Mouse (Mus musculus) yolk sac, embryonic 10.5 days (tissue): ENCODE results near the gene Hils1.

ENCODE experiments used
- DNase-seq: peaks from one replicate; pipeline ENCODE4 v3.0.0-alpha.2; 2017; ENCODE audit warnings: low spot score

The Hils1 gene

DNA sequence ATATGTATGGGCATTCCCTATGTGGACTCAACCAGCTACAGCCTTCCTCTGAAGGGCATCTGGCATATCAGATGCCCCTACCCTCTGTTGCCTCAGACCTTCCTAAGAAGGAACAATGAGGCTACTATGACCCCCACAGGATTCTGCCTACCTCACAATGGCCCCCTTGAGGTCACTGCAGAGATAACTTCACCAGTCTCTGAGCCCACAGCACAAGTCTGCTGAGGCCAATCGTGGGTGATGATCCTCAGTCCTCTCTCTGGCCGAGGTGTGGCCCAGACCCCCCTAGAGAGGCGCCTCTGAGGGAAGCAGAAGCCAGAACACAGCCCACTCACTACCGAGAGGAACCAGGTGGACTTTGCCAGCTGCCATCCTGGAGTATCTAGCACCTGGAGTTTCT is at the start of gene Hils1:
Gene Hils1 (plus strand): TSS at position 175 of the 400 bp plus-strand sequence.
- DNase-seq, result no peak

DNA sequence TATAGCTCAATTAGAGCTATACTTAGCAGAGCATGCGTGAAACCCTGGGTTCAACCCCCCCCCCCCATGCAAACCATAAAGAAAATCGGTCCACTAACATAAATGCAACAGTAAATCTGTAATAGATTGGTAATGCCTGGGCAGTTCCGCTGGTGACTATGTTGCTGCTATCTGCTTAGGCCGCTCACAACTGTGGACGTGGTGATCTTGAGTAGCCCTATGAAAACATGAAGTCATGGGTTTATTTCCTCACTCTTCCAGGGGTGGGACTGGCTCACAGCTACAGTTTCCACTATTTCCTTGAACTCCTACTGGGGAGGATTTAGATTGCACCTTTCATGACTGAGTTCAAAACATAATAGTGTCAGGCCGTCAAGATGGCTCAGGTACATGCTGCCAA is 49.7 kb upstream of the Hils1 start:
- no peak for DNase-seq

DNA sequence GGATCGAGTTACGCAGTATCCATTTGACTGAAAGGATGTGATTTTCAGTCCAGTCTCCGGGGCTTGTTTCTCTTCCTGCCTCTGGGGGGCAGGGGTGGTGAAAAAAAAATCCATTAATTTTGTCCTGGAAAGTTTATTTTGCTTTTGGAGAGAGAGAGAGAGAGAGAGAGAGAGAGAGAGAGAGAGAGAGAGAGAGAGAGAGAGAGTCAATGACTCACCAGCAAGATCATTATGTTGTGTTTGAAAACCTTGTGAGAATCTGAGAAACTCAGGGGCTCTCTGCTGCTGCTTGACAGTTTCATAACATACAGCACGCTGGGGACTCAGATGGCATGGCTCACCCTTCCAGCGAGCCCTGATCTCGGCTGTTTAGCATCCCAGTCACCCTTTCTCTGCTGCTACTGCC is 46.4 kb upstream of the Hils1 start:
- DNase-seq, result no peak

DNA sequence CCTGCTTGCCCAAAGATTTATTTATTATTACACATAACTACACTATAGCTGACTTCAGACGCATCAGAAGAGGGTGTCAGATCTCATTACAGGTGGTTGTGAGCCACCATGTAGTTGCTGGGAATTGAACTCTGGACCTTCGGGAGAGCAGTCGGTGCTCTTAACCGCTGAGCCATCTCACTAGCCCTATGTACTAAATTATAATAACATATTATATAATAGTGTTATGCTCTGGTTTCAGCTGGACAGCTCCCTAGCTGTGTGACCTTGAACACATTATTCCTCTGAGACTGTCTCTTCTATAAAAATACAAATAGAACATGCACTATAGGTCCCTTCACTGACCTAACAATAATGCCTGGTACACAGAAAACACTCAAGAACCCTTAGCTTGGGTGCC is 42.4 kb upstream of the Hils1 start:
- no peak for DNase-seq

DNA sequence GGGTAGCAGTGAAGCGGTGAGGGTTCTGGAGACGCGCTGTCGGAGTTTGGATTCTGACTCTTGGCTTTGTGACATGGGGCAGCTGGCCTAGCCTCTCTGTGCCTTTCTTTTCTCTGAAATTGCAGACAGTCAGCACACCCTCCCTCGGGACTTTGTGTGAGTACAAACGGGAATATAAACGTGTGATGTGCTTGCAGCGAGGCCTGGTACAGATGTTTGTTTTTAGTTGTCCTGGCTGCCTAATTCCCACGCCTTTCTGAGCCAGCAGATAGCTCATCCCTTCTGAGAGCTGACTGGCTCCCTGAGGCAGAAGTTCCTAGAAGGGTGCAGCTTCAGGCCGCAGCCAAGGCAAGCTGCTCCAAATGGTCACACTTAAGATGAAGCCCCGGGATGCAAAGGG is 41.0 kb upstream of the Hils1 start:
- no peak for DNase-seq

DNA sequence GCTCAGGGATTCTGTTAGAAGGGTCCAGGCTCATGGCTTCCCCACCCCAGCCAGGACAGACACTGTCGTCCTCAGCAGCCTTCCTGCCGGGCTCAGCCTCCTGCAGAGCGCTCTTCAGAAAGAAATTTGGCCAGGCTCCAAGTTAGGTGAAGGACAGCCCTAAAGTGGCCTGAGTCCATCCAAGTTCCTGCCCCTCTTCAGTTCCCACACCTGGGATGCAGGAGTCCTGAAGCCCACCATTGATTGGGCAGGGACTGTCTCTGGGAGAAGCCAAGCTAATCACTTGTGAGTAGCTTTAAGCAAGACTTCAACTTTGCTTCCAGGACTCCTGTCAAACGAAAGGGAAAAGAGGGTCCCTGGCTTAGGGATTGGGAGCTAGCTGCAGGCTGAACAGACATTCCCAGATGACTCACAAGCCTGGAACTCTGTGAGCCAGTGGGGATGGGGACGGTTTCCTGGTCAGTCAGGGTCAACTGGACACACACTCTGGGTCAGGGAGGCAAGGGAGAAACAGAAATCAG is 39.6 kb upstream of the Hils1 start:
- DNase-seq, result peak; percentile 54

DNA sequence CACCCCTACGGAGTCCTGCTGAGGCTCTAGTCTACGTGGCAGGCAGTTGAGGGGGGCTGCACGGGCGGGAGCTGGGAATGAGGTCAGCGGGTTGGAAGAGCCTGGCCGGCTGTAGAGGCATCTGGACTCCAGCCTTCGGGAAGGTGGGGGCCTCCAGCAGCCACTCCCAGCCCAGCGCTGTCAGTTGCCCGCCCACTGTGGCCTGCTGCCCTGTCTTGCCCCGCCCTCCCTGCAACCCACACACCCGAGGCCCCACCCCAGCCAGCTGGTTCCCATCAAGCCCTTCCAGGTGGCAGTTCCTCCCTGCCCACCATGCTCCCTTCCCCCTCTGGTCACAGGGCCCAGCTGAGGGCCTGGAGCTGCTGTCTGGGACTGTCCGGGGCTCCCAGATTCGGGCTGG is 38.6 kb upstream of the Hils1 start:
- peak; percentile 92 for DNase-seq

DNA sequence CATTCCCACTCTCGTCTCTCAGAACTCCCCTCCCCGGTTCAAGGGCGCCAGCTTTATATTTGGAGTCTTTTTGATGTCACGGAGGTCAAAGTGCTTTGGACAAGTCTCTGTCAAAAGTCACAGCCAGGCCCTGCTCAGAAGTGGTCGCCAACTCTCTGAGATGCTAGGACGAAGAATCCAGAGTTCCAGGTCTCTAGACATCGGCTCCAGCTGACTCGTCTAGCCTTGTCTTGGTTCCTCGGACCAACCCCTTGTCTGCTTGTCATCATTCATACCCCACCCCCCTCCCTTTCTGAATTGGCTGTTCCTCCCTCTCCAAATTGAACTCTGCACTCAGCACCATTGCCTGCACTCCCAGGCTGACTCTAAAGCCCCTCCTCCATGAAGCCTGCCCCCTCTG is 37.8 kb upstream of the Hils1 start:
- DNase-seq, result peak; percentile 19

DNA sequence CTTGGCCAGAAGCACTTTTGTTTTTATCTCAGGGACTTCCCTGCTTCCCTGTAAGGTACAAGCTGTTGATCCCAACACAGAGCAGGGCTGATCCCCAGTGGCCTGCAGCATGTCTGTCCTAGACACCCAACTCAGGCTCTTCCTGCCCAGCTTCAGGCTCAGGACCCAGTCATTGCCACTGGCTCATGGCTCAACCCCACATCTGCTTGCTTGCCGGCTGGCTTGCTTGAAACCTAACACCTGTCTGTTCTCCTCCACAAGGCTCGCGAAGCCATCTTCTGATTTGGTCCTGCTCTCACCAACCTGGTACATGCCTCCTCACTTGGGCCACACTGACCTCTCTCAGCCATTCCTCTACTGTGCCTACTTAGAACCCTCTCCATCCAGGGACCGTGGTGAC is 37.2 kb upstream of the Hils1 start:
- DNase-seq, result peak; percentile 13

DNA sequence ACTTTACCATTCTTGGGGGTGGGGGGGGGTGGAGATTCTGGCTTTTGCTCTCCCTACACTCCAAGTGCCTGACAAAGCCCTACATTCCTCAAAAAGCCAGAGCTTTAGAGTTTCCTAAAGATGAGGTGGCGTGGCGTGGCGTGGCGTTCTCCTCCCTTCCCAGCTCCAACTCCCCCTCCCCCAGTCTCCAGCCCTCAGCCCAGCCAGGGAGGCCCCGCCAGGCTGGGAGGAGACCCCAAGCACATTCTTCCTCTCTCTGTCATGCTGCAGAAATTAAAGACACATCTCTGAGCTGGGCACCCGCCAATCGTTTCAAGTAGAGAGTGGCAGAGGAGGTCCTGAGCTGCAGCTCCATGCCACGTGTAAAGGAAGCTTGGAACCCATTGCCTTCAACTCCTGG is 33.8 kb upstream of the Hils1 start:
- peak; percentile 59 for DNase-seq

DNA sequence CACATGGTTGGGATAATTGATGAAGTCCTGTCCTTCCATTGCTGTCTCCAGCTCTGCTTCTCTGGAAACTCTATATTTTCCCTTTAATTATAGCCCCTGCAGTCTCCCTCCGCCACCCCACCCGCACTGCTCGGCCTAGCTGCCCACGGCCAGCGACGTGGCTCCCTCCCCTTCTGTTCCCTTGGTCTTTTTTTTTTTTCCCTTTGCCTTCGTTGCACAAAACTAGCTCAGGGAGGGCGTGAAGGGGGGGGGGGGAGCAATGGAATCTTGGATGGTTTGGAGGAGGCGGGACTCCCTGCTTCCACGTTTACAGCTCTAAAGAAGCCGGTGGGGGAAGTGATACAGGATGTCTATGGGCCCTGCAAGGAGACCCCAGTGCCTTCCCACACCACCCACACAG is 32.9 kb upstream of the Hils1 start:
- peak; percentile 49 for DNase-seq

DNA sequence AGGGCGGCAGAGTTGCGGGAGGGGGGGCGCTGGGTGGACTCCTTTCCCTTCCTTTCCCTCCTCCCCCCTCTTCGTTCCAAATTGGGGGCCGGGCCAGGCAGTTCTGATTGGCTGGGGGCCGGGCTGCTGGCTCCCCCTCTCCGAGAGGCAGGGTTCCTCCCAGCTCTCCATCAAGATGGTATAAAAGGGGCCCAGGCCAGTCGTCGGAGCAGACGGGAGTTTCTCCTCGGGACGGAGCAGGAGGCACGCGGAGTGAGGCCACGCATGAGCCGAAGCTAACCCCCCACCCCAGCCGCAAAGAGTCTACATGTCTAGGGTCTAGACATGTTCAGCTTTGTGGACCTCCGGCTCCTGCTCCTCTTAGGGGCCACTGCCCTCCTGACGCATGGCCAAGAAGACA is 31.3 kb upstream of the Hils1 start, which contains the start of gene Col1a1:
Gene Col1a1 (plus strand): TSS at position 180 of the 400 bp plus-strand sequence.
- DNase-seq, result peak; percentile 79

DNA sequence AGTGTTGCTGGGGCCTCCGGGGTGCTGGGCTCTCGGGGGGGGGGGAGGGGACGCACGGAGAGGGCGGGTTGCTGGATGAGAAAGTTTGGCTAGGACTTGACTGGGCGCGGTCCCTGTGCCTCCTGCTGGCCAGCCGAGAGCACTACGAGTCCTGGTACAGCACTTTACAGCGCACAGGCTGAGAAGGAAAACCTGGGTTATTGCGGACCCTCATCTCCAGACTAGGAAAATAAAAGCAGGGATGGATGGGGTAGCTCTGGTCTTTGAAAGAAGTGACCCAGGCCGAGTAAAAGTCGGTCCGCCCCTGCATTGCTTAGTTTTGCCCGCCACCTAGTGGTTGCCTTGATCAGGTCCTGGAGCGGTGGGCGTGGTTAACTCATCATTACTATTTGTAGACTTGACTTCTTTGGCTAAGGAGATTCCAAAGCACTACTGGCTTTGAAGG is 30.5 kb upstream of the Hils1 start:
- peak; percentile 88 for DNase-seq

DNA sequence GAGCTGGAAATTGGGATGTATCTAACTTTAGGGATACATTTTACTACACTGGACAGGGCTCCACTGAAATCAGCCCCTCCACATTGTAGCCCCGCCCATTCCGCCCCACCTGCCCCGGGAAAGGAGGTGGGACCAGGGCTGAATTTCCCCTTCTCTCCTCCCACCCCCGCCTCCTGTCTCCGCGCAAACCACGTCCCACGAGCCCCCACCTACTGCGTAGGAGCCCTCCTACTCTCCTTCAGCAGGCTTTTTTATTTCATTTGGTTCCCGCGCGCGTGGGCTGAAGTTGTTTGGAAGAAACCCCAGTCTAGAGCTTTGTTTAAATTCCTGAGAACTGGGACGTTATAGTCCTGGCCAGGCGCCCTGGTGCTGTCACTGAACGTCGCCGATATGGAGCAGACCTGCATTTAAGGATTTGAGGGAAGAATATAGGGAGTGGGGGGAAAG is 30.0 kb upstream of the Hils1 start:
- DNase-seq, result no peak

DNA sequence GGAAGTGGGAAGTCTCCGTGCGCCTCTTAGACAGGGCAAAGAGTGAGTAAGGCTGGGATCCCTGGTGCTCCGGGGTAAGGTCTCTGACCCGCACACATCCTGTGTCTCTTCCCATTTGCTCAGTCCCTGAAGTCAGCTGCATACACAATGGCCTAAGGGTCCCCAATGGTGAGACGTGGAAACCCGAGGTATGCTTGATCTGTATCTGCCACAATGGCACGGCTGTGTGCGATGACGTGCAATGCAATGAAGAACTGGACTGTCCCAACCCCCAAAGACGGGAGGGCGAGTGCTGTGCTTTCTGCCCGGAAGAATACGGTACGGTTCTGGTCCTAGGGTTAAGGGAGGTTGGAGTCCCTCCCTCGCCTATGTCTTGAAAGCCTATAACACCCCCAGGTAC is 29.6 kb upstream of the Hils1 start:
- peak; percentile 37 for DNase-seq

DNA sequence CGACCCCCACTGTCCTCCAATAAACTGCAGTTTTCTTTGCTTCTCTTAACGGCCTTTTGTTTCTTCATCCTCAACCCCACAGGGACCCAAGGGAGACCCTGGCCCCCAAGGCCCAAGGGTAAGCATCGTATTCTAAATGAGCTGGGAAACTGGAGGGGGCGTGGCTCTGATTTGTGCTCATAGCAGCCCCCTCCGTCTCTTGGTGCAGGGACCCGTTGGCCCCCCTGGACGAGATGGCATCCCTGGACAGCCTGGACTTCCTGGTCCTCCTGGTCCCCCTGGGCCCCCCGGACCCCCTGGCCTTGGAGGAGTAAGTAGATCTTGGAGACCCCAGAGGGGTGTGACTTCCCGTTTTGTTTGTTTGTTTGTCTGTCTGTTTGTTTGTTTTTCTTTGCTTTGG is 29.1 kb upstream of the Hils1 start:
- DNase-seq, result peak; percentile 78

DNA sequence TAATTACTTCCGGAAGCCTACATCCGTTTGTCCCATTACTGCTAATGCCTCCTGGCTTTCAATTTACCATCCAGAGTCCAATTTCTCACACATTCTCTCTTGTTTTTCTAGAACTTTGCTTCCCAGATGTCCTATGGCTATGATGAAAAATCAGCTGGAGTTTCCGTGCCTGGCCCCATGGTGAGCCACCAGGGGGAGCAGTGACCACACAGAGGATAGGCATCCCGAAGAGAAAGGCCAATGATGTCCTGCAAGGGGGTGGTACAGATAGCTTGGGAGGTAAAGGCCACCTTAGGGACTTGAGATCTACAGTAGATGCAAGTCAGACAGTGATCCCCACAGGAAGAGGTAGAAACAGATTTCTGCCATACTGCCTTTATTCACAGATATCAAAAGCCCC is 28.1 kb upstream of the Hils1 start:
- peak; percentile 56 for DNase-seq

DNA sequence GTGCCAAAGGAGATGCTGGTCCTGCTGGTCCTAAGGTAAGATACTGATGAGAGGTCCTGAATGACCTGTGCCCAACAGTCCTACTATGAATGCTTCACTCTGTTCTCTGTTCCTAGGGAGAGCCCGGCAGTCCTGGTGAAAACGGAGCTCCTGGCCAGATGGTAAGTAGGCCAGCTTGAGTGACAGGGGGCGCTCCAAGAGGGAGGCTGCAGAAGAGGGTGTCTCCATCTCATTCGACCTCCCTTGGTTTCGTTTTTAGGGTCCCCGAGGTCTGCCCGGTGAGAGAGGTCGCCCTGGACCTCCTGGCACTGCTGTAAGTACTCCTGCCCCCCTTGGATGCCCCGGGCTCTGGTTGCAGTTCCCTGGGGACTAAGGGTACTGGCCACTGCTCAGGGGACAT is 26.3 kb upstream of the Hils1 start:
- peak; percentile 62 for DNase-seq

DNA sequence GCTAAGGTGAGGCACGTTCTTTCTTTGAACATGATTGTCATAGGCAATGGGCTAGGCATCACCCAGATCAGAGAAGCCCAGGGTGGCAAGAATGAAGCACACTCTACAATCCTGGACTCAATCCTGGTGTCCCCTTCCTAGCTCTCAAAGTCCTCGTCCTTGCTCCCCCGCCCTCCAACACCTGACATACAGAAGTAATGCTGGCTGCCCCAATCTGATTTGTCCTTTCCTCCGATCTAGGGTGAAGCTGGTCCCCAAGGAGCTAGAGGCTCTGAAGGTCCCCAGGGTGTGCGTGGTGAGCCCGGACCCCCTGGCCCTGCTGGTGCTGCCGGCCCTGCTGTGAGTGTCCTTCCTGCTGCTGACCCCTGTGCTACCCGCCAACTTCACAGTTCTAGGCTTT is 25.6 kb upstream of the Hils1 start:
- DNase-seq, result peak; percentile 76

DNA sequence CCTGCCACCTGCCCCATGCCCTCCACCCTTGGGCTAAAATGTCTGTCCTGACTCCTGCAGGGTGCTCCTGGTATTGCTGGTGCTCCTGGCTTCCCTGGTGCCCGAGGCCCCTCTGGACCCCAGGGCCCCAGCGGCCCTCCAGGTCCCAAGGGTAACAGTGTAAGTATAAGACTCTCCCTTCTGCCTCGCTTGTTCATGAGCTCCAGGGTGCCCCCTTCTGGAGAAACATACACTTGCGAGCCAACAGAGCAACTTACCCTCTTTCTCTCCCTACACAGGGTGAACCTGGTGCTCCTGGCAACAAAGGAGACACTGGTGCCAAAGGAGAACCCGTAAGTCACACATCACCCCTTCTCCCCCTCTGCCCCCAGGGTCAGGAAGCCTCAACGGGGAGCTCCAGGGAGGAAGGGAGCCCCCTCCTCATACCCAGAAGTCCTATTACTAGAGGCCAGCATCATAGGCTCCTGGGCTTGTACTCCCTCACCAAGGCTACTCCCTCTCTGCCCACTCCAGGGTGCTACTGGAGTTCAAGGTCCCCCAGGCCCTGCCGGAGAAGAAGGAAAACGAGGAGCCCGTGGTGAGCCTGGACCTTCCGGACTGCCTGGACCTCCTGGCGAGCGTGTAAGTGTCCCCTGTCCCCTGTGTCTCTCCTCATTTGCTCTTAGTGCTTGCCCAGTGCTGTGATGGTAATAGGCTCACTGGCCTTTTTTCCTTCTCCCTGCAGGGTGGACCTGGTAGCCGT is 24.9 kb upstream of the Hils1 start:
- peak; percentile 59 for DNase-seq

DNA sequence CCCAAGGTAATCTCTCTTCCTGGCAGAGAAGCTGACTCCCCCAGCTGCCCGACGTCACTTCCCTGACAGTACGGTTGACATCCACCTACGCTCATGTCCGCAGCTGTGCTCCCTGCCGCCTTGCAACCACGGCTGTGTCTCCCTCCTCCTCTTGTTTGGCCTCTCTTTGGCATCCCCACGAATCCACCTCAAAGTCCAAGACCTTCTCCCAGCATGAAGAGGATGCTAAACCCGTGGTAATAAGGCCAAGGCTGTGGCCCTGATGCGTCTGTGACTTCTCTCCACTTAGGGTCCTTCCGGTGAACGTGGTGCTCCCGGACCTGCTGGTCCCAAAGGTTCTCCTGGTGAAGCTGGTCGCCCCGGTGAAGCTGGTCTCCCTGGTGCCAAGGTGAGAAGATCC is 24.3 kb upstream of the Hils1 start:
- DNase-seq, result peak; percentile 64

DNA sequence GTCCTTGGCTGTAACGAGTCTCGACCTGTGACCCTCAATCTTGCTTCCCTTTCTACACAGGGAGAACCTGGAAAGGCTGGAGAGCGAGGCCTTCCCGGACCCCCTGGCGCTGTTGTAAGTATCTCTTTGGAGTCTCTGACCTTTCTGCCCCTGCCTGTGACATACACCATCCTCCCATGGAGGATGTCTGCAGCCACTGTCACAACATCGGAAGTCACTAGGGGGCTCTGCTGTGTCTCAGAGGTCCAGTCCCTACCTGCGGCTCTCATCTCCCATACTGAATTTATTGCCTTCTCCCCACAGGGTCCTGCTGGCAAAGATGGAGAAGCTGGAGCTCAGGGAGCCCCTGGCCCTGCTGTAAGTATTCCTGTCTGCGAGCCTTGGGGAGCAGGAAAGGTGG is 23.1 kb upstream of the Hils1 start:
- DNase-seq, result no peak

DNA sequence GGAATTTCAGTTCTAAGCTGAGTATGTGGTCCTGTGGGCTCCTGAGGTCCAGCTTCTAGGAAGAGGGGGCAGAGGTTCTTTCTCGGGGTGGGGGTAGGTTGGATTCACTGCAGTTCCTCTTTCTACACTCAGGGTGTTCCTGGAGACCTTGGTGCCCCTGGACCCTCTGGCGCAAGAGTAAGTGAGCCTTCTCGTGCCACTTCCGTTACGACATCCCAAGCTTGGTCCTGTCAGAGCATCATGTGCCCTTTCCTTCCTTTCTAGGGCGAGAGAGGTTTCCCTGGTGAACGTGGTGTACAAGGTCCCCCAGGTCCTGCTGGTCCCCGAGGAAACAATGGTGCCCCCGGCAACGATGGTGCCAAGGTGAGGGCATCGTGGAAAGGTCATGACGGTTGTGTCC is 22.2 kb upstream of the Hils1 start:
- peak; percentile 56 for DNase-seq

DNA sequence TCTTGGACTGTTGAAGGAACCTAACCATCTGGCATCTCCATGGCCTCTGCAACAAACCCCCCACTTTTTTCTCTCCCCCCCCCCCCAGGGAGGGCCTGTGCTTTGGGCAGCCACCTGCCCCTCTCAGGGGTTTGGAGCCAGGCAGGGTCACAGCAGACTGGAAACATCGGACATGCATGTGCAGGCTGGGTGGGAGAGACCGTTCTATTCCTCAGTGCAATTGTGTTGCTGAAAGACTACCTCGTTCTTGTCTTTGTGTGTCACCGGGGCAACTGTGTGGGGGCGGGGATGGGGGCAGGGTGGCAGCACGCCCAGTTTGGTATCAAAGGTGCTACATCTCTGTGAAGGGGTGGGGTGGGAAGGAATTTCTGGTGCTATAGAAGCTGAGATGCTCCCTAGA is 15.2 kb upstream of the Hils1 start:
- DNase-seq, result peak; percentile 37
